Mouse (Mus musculus): ENCODE results near the gene Drc3.

DNA sequence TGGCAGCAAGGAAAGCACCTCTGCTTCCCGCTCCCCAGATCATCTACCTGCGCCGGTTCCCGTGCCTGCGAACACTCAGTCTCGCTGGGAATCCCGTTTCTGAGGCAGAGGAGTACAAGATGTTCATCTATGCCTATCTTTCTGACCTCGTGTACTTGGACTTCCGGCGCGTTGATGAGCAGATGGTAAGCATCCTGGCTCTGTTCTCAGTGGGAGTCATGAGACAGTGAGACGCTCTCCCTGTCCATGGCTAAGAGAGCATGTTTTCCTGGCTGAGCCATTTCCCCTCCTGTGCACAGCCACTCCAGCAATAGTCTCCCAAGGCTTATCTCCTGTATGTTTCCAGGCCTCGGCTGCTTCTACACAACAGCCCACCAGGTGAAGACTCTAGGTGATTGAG is 17.3 kb downstream of the Drc3 start:
- TF ChIP-seq CTCF (IDR thresholded peaks at IDR 0.05; ENCODE audit: control insufficient read depth, insufficient read depth, insufficient replicate concordance, low read depth, low read length): no peak
- TF ChIP-seq POLR2A (IDR thresholded peaks at IDR 0.05; ENCODE audit: control insufficient read depth, low read depth, low read length): no peak

Measured in testis, adult 2 months (tissue).